Mouse (Mus musculus) limb, embryonic 10.5 days (tissue): ENCODE results near the gene Plxnd1. TPM values are rescaled to one million over a fixed set of nuclear protein-coding genes. Genes with fewer than 3 reads are reported as not detected.

Experiments used
- polyA plus RNA-seq: library from polyadenylated mRNA; unstranded; fragments of >200 nt; fragmentation: Nextera tagmentation; extraction: Ambion mirVana; gene quantifications from 2 replicates; pipeline ENCODE4 v1.2.1, GENCODE M21; 2016

The Plxnd1 gene
- polyA plus RNA-seq, 1 experiment from 2014 or later, result 27.9 TPM

Other genes starting within 250 kb of the Plxnd1 start
- gene Tmem40, start 232.6 kb downstream of the Plxnd1 start, polyA plus RNA-seq, result 0.95 and 1.8 TPM in 2 replicates
- 73.1 and 88.1 TPM in 2 replicates for gene Cand2, start 220.5 kb downstream of the Plxnd1 start, polyA plus RNA-seq
- gene Rpl32, start 186.3 kb downstream of the Plxnd1 start, polyA plus RNA-seq, result 1,689 and 1,952 TPM in 2 replicates
- 0.49 and 0.66 TPM in 2 replicates for gene Efcab12, start 156.6 kb downstream of the Plxnd1 start, polyA plus RNA-seq
- 35.3 and 37.8 TPM in 2 replicates for gene Mbd4, start 141.6 kb downstream of the Plxnd1 start, polyA plus RNA-seq
- gene Ift122, start 141.5 kb downstream of the Plxnd1 start, polyA plus RNA-seq, result 28.0 and 34.2 TPM in 2 replicates
- 0.24 and 0.31 TPM in 2 replicates for gene Rho, start 63.3 kb downstream of the Plxnd1 start, polyA plus RNA-seq
- gene H1foo, start 50.1 kb downstream of the Plxnd1 start, polyA plus RNA-seq, result not detected in 2 replicates
- gene Tmcc1, start 198.5 kb upstream of the Plxnd1 start, polyA plus RNA-seq, result 13.9 and 14.3 TPM in 2 replicates
- gene Washc2, start 213.0 kb upstream of the Plxnd1 start, polyA plus RNA-seq, result 47.1 and 52.7 TPM in 2 replicates